Mouse (Mus musculus) erythroblast, embryonic 14.5 days (primary cell): Measurements from ENCODE around the gene Gcm1.

Source experiments
- GATA1 ChIP-seq: IDR thresholded peaks from 2 replicates; pipeline ENCODE4 v1.6.1; 2012; ENCODE audit warnings: low read length, inconsistent platforms, mixed read lengths
- TAL1 ChIP-seq: IDR thresholded peaks from 3 replicates; pipeline ENCODE4 v1.6.1; 2012; ENCODE audit warnings: low read length, inconsistent platforms, mixed read lengths

GRCm38 (mm10) chr9:78015816-78016215 is 35.9 kb upstream of the Gcm1 start:
- TF ChIP-seq GATA1, result no peak
- TF ChIP-seq TAL1, result no peak
